Mouse (Mus musculus): Measurements from ENCODE around the gene Zswim3. TPM values are rescaled to one million over a fixed set of nuclear protein-coding genes. Genes with fewer than 3 reads are reported as not detected.
A peak's percentile ranks its signal among the peaks of the same experiment; 100 is the strongest.

Zswim3 gene
- polyA plus RNA-seq, 1 experiment from 2014 or later = 4.3 TPM

- H3K27me3 ChIP-seq = no peaks in the 10 kb centered on the region
- peak overlapping the region; percentile 11; the same call in 1 of the 2 replicates for H3K9ac ChIP-seq
- H3K27ac ChIP-seq = peak overlapping the region; percentile 69
- H3K36me3 ChIP-seq = peaks cover 16% of the 10 kb centered on the region
- peak; percentile 52 for ATAC-seq (ENCODE audit: low read depth)
- WGBS (ENCODE audit: insufficient replicate concordance) = 61% methylated on average over 5 of the region's 5 CpGs
- H3K4me3 ChIP-seq (replicated peaks) = no peak overlapping the region
- no peaks in the 10 kb centered on the region for H3K9me3 ChIP-seq (replicated peaks)
- no peak for DNase-seq
- H3K4me1 ChIP-seq (replicated peaks) = peaks cover 35% of the 10 kb centered on the region
- H3K4me2 ChIP-seq = peak overlapping the region; percentile 31
Measured at GRCm38 (mm10) chr2:164815348-164815747, 10.4 kb downstream of the Zswim3 start.

- no peak overlapping the region for H3K4me3 ChIP-seq (replicated peaks)
- DNase-seq (peak; percentile 50), ATAC-seq (ENCODE audit: low read depth) (peak; percentile 79)
- WGBS (ENCODE audit: insufficient replicate concordance) = 55% methylated on average over 8 of the region's 8 CpGs
- no peaks in the 10 kb centered on the region for H3K9me3 ChIP-seq (replicated peaks)
- peak overlapping the region; percentile 11; the same call in 1 of the 2 replicates for H3K9ac ChIP-seq
- H3K36me3 ChIP-seq = peaks cover 21% of the 10 kb centered on the region
- H3K27me3 ChIP-seq = no peaks in the 10 kb centered on the region
- peak overlapping the region; percentile 31 for H3K4me2 ChIP-seq
- peak overlapping the region; percentile 69 for H3K27ac ChIP-seq
- peaks cover 35% of the 10 kb centered on the region for H3K4me1 ChIP-seq (replicated peaks)
Measured at GRCm38 (mm10) chr2:164815821-164816220, 10.9 kb downstream of the Zswim3 start.

GRCm38 (mm10) chr2:164817206-164817605, 12.3 kb downstream of the Zswim3 start:
- DNase-seq (no peak), ATAC-seq (ENCODE audit: low read depth) (no peak)
- Histone ChIP-seq H3K4me2 (no peak overlapping the region), H3K9ac (no peak overlapping the region), H3K9me3 (replicated peaks) (no peaks in the 10 kb centered on the region), H3K4me3 (replicated peaks) (no peak overlapping the region), H3K4me1 (replicated peaks) (peaks cover 40% of the 10 kb centered on the region), H3K36me3 (peaks cover 28% of the 10 kb centered on the region), H3K27ac (no peak overlapping the region), H3K27me3 (no peaks in the 10 kb centered on the region)
- WGBS (ENCODE audit: insufficient replicate concordance) = 76% methylated on average over 6 of the region's 6 CpGs

GRCm38 (mm10) chr2:164817703-164818102, 12.8 kb downstream of the Zswim3 start:
- H3K9me3 ChIP-seq (replicated peaks) = no peaks in the 10 kb centered on the region
- DNase-seq = no peak
- no peak overlapping the region for H3K4me3 ChIP-seq (replicated peaks)
- H3K4me2 ChIP-seq = no peak overlapping the region
- no peak overlapping the region for H3K9ac ChIP-seq
- no peak for ATAC-seq (ENCODE audit: low read depth)
- H3K27me3 ChIP-seq = no peaks in the 10 kb centered on the region
- peaks cover 43% of the 10 kb centered on the region for H3K4me1 ChIP-seq (replicated peaks)
- H3K27ac ChIP-seq = no peak overlapping the region
- peaks cover 25% of the 10 kb centered on the region for H3K36me3 ChIP-seq
- 72% methylated on average over 5 of the region's 5 CpGs for WGBS (ENCODE audit: insufficient replicate concordance)

- H3K4me2 ChIP-seq = no peak overlapping the region
- WGBS (ENCODE audit: insufficient replicate concordance) = 83% methylated on average over 6 of the region's 6 CpGs
- peaks cover 34% of the 10 kb centered on the region for H3K36me3 ChIP-seq
- no peaks in the 10 kb centered on the region for H3K27me3 ChIP-seq
- no peak for DNase-seq
- no peak for ATAC-seq (ENCODE audit: low read depth)
- no peak overlapping the region for H3K4me3 ChIP-seq (replicated peaks)
- H3K9me3 ChIP-seq (replicated peaks) = no peaks in the 10 kb centered on the region
- H3K4me1 ChIP-seq (replicated peaks) = peaks cover 41% of the 10 kb centered on the region
- no peak overlapping the region for H3K27ac ChIP-seq
- H3K9ac ChIP-seq = no peak overlapping the region
Measured at GRCm38 (mm10) chr2:164821060-164821459, 16.2 kb downstream of the Zswim3 start.

GRCm38 (mm10) chr2:164822636-164823165, 17.8 kb downstream of the Zswim3 start, which contains the start of gene Zswim1:
Zswim1 (plus strand) TSS chr2:164822686.
- Histone ChIP-seq H3K36me3 (peaks cover 48% of the 10 kb centered on the region), H3K4me1 (replicated peaks) (peaks cover 42% of the 10 kb centered on the region), H3K27me3 (no peaks in the 10 kb centered on the region), H3K27ac (peak within 1 kb of the TSS; percentile 66), H3K4me2 (peak within 1 kb of the TSS; percentile 84), H3K9me3 (replicated peaks) (no peaks in the 10 kb centered on the region), H3K9ac (peak within 1 kb of the TSS; percentile 79), H3K4me3 (replicated peaks) (peak within 1 kb of the TSS; percentile 72)
- ATAC-seq (ENCODE audit: low read depth) (peak; percentile 99), DNase-seq (peak; percentile 99)
- 2% methylated on average over 32 of the region's 32 CpGs for WGBS (ENCODE audit: insufficient replicate concordance)

- H3K9ac ChIP-seq = peak overlapping the region; percentile 79
- H3K4me3 ChIP-seq (replicated peaks) = peak overlapping the region; percentile 72
- peak overlapping the region; percentile 66 for H3K27ac ChIP-seq
- no peaks in the 10 kb centered on the region for H3K27me3 ChIP-seq
- peaks cover 39% of the 10 kb centered on the region for H3K4me1 ChIP-seq (replicated peaks)
- ATAC-seq (ENCODE audit: low read depth) (peak; percentile 35), DNase-seq (peak; percentile 42)
- H3K4me2 ChIP-seq = peak overlapping the region; percentile 84
- no peaks in the 10 kb centered on the region for H3K9me3 ChIP-seq (replicated peaks)
- H3K36me3 ChIP-seq = peaks cover 51% of the 10 kb centered on the region
- 1% methylated on average over 10 of the region's 10 CpGs for WGBS (ENCODE audit: insufficient replicate concordance)
Measured at GRCm38 (mm10) chr2:164823181-164823585, 18.3 kb downstream of the Zswim3 start.

GRCm38 (mm10) chr2:164823969-164824368, 19.1 kb downstream of the Zswim3 start:
- peak overlapping the region; percentile 84 for H3K4me2 ChIP-seq
- H3K36me3 ChIP-seq = peaks cover 51% of the 10 kb centered on the region
- H3K4me3 ChIP-seq (replicated peaks) = peak overlapping the region; percentile 72
- no peak for DNase-seq
- H3K27me3 ChIP-seq = no peaks in the 10 kb centered on the region
- 81% methylated on average over 4 of the region's 4 CpGs for WGBS (ENCODE audit: insufficient replicate concordance)
- H3K9ac ChIP-seq = no peak overlapping the region
- ATAC-seq (ENCODE audit: low read depth) = no peak
- peaks cover 39% of the 10 kb centered on the region for H3K4me1 ChIP-seq (replicated peaks)
- no peak overlapping the region for H3K27ac ChIP-seq
- H3K9me3 ChIP-seq (replicated peaks) = no peaks in the 10 kb centered on the region

GRCm38 (mm10) chr2:164825521-164825920, 20.6 kb downstream of the Zswim3 start:
- H3K27ac ChIP-seq = no peak overlapping the region
- H3K9me3 ChIP-seq (replicated peaks) = no peaks in the 10 kb centered on the region
- H3K9ac ChIP-seq = no peak overlapping the region
- 92% methylated on average over 17 of the region's 17 CpGs for WGBS (ENCODE audit: insufficient replicate concordance)
- H3K4me1 ChIP-seq (replicated peaks) = peaks cover 39% of the 10 kb centered on the region
- H3K4me3 ChIP-seq (replicated peaks) = no peak overlapping the region
- no peak overlapping the region for H3K4me2 ChIP-seq
- no peak for DNase-seq
- H3K36me3 ChIP-seq = peaks cover 43% of the 10 kb centered on the region
- no peak for ATAC-seq (ENCODE audit: low read depth)
- no peaks in the 10 kb centered on the region for H3K27me3 ChIP-seq

- no peak overlapping the region for H3K4me2 ChIP-seq
- H3K4me3 ChIP-seq (replicated peaks) = no peak overlapping the region
- H3K9me3 ChIP-seq (replicated peaks) = no peaks in the 10 kb centered on the region
- no peaks in the 10 kb centered on the region for H3K27me3 ChIP-seq
- H3K27ac ChIP-seq = peak overlapping the region; percentile 36; the same call in 1 of the 2 replicates
- H3K4me1 ChIP-seq (replicated peaks) = peaks cover 33% of the 10 kb centered on the region
- 0 out of 2 replicates have a peak overlapping the region, but pooled peaks have one; percentile 7 for H3K9ac ChIP-seq
- ATAC-seq (ENCODE audit: low read depth) (no peak), DNase-seq (no peak)
- 64% methylated on average over 16 of the region's 16 CpGs for WGBS (ENCODE audit: insufficient replicate concordance)
- peaks cover 33% of the 10 kb centered on the region for H3K36me3 ChIP-seq
Measured at GRCm38 (mm10) chr2:164827146-164827850, 22.4 kb downstream of the Zswim3 start.

GRCm38 (mm10) chr2:164828437-164828836, 23.5 kb downstream of the Zswim3 start, which contains the start of gene Spata25:
Spata25 (minus strand) TSS chr2:164828537.
- peaks cover 33% of the 10 kb centered on the region for H3K36me3 ChIP-seq
- no peaks in the 10 kb centered on the region for H3K9me3 ChIP-seq (replicated peaks)
- ATAC-seq (ENCODE audit: low read depth) (no peak), DNase-seq (no peak)
- H3K4me1 ChIP-seq (replicated peaks) = peaks cover 39% of the 10 kb centered on the region
- H3K4me3 ChIP-seq (replicated peaks) = no peak within 1 kb of the TSS
- no peak within 1 kb of the TSS for H3K4me2 ChIP-seq
- 0 out of 2 replicates have a peak within 1 kb of the TSS, but pooled peaks have one; percentile 36 for H3K27ac ChIP-seq
- H3K27me3 ChIP-seq = no peaks in the 10 kb centered on the region
- 68% methylated on average over 6 of the region's 6 CpGs for WGBS (ENCODE audit: insufficient replicate concordance)
- 0 out of 2 replicates have a peak within 1 kb of the TSS, but pooled peaks have one; percentile 7 for H3K9ac ChIP-seq
